Mouse (Mus musculus) limb, embryonic 11.5 days (tissue): ENCODE data around the gene Spata32. TPM values are rescaled to one million over a fixed set of nuclear protein-coding genes. Genes with fewer than 3 reads are reported as not detected.
"Not testable (repeated sequence)": the region's sequence is repeated elsewhere in the genome, so short reads cannot be mapped to it uniquely, and the experiment has no call there.

Experiments used
- ATAC-seq: fragments of 200-750 bp; cut with Nextera tagmentation; 2 replicates; pipeline ENCODE4 v1.8.0; 2017; ENCODE audit warnings: low read depth; ENCODE audit not compliant: insufficient number of reproducible peaks, low FRiP score, low TSS enrichment
- DNase-seq: peaks from one replicate; pipeline ENCODE4 v3.0.0-alpha.2; 2015; ENCODE audit warnings: low spot score
- H3K27ac ChIP-seq: fragments of 300-500 bp; sonication (generic); replicated peaks from 2 replicates; pipeline ENCODE4 v1.5.1; 2014; ENCODE audit warnings: low read depth, mild to moderate bottlenecking, low read length
- H3K27me3 ChIP-seq: fragments of 300-500 bp; sonication (generic); 2 replicates; pipeline ENCODE4 v1.6.1; 2014; ENCODE audit warnings: mild to moderate bottlenecking, low read length, mixed read lengths; ENCODE audit not compliant: control insufficient read depth, insufficient read depth
- H3K36me3 ChIP-seq: fragments of 300-500 bp; sonication (generic); 2 replicates; pipeline ENCODE4 v1.6.1; 2014; ENCODE audit warnings: mild to moderate bottlenecking, low read length, moderate library complexity, mixed read lengths; ENCODE audit not compliant: control insufficient read depth, insufficient read depth
- H3K4me1 ChIP-seq: fragments of 300-500 bp; sonication (generic); 2 replicates; pipeline ENCODE4 v1.6.1; 2014; ENCODE audit warnings: low read length, mixed read lengths; ENCODE audit not compliant: control insufficient read depth, insufficient read depth
- H3K4me2 ChIP-seq: fragments of 300-500 bp; sonication (generic); 2 replicates; pipeline ENCODE4 v1.6.1; 2014; ENCODE audit warnings: low read depth, mild to moderate bottlenecking, moderate library complexity; ENCODE audit not compliant: severe bottlenecking
- H3K4me3 ChIP-seq: fragments of 300-500 bp; sonication (generic); 2 replicates; pipeline ENCODE4 v1.5.1; 2014; ENCODE audit warnings: low read depth, low read length
- H3K9ac ChIP-seq: fragments of 300-500 bp; sonication (generic); 2 replicates; pipeline ENCODE4 v1.6.1; 2014; ENCODE audit warnings: mild to moderate bottlenecking, low read length
- H3K9me3 ChIP-seq: fragments of 300-500 bp; sonication (generic); 2 replicates; pipeline ENCODE4 v1.6.1; 2016; ENCODE audit warnings: low read length; ENCODE audit not compliant: control insufficient read depth
- WGBS: fragments of 180-500 bp; shearing (Covaris S2); extraction: QIAGEN DNeasy Blood & Tissue Kit; methylation state at CpG from one replicate; pipeline ENCODE4 v1.1.7; 2014; 5-methylcytosine and 5-hydroxymethylcytosine counted together
- polyA plus RNA-seq: library from polyadenylated mRNA; unstranded; fragments of >200 nt; fragmentation: Nextera tagmentation; extraction: Ambion mirVana; gene quantifications from 2 replicates; pipeline ENCODE4 v1.2.1, GENCODE M21; 2014

The Spata32 gene
- polyA plus RNA-seq, 1 experiment from 2014 or later: not detected

DNA sequence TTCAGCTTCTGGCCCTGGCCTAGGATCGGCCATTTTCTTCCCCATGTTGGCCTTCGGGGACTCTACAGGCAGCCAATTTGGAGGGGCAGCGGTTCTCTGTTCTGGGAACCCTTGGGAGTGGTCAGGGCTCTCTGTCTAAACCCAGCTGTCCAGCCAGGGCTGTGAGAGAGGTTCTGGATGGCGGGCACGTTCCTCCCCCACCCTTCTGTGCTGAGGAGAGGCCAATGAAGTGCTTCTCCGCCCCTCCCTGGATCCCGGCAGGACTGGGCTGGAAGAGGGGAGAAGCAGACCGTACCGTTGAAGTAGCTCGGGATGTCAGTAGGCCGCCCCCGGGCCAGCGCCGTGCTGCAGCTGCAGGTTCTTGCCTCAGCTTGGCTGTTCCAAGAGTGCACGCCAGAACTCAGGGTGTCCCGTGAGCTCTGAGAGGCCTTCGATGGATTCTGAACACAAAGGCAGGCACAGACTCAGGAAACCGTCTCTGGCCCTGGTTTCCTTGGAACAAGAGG lies 5.8 kb upstream of the Spata32 start:
- Histone ChIP-seq H3K27me3 (no peaks in the 10 kb centered on the region), H3K4me1 (0 out of 2 replicates have a peak, but pooled peaks cover 3% of the 10 kb centered on the region), H3K27ac (no peak overlapping the region), H3K4me3 (no peak overlapping the region), H3K36me3 (no peaks in the 10 kb centered on the region; the same call in 1 of the 2 replicates), H3K9ac (no peak overlapping the region), H3K9me3 (no peaks in the 10 kb centered on the region), H3K4me2 (no peak overlapping the region)
- WGBS: 64% methylated on average over 18 of the region's 18 CpGs
- DNase-seq (no peak), ATAC-seq (no peak)

GRCm38 (mm10) chr11:103223444-103223843 lies 5.2 kb upstream of the Spata32 start:
- Histone ChIP-seq H3K27ac (no peak overlapping the region), H3K9ac (no peak overlapping the region), H3K27me3 (no peaks in the 10 kb centered on the region), H3K9me3 (no peaks in the 10 kb centered on the region), H3K4me1 (peaks cover 5% of the 10 kb centered on the region; the same call in 1 of the 2 replicates), H3K4me2 (no peak overlapping the region), H3K36me3 (no peaks in the 10 kb centered on the region; the same call in 1 of the 2 replicates), H3K4me3 (no peak overlapping the region)
- DNase-seq (no peak), ATAC-seq (no peak)
- 90% methylated on average over 10 of the region's 10 CpGs for WGBS

- ATAC-seq, H3K4me3 ChIP-seq, H3K4me1 ChIP-seq, H3K27me3 ChIP-seq, H3K4me2 ChIP-seq, DNase-seq, H3K36me3 ChIP-seq, H3K27ac ChIP-seq, H3K9me3 ChIP-seq, H3K9ac ChIP-seq: not testable (repeated sequence)
- 87% methylated on average over 4 of the region's 4 CpGs for WGBS
Measured at GRCm38 (mm10) chr11:103222718-103223117, 4.5 kb upstream of the Spata32 start.

DNA sequence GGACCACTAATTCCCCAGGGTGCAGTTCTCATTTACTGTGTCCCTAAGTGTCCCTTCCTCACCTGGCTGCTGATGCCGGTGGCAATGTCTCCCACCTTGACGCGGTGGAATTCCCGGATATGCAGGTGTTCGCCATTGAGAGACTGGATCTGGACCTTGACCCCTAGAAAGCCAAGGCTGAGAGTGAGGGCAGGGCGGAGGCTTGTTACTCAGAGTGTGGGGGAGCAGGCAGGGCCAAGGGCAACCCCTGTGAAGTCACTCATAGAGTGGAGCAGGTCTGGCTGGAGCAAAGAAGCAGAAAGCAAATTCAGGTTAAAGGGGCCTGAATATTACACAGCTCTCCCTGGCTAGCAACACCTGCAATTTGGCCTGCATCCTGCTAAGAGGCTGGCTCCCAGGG lies 3.2 kb upstream of the Spata32 start:
- H3K4me1 ChIP-seq: peaks cover 9% of the 10 kb centered on the region
- ATAC-seq (no peak), DNase-seq (no peak)
- no peak overlapping the region for H3K27ac ChIP-seq
- no peaks in the 10 kb centered on the region; the same call in 1 of the 2 replicates for H3K36me3 ChIP-seq
- 88% methylated on average over 6 of the region's 6 CpGs for WGBS
- H3K9ac ChIP-seq: no peak overlapping the region
- H3K4me3 ChIP-seq: no peak overlapping the region
- no peak overlapping the region for H3K4me2 ChIP-seq
- no peaks in the 10 kb centered on the region for H3K9me3 ChIP-seq
- H3K27me3 ChIP-seq: no peaks in the 10 kb centered on the region

- no peak for ATAC-seq
- Histone ChIP-seq H3K36me3 (no peaks in the 10 kb centered on the region; the same call in 1 of the 2 replicates), H3K9me3 (no peaks in the 10 kb centered on the region), H3K4me2 (no peak overlapping the region), H3K4me3 (no peak overlapping the region), H3K27ac (no peak overlapping the region), H3K27me3 (no peaks in the 10 kb centered on the region), H3K4me1 (peaks cover 6% of the 10 kb centered on the region), H3K9ac (no peak overlapping the region)
- 86% methylated on average over 4 of the region's 4 CpGs for WGBS
- DNase-seq: no peak
Measured at GRCm38 (mm10) chr11:103219995-103220394, 1.8 kb upstream of the Spata32 start.

DNA sequence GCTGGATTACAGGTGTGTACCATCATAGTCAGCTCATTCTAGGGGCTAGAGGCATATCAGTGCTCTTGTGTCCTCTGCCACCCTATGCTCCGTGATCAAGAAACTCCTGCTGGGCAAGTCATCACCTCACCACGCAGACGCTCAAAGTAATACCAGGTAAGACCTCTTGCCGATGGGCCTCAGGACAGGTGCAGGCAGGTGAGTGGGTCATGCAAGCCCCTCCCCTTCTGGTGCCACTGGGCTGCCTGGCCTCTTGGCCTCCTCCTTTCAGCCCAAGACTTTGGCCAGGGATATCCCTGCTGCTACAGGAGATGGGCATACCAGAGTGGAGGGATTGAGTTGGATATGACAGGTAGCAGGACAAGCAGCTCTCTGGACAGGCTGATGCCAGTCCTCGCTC lies 1.0 kb upstream of the Spata32 start:
- Histone ChIP-seq H3K4me1 (peaks cover 6% of the 10 kb centered on the region), H3K36me3 (no peaks in the 10 kb centered on the region; the same call in 1 of the 2 replicates), H3K27me3 (no peaks in the 10 kb centered on the region), H3K27ac (no peak overlapping the region), H3K9ac (no peak overlapping the region), H3K9me3 (no peaks in the 10 kb centered on the region), H3K4me2 (no peak overlapping the region), H3K4me3 (no peak overlapping the region)
- DNase-seq: no peak
- ATAC-seq: no peak
- 82% methylated on average over 5 of the region's 5 CpGs for WGBS

- no peaks in the 10 kb centered on the region for H3K27me3 ChIP-seq
- peak overlapping the region; percentile 89 for H3K4me2 ChIP-seq
- no peaks in the 10 kb centered on the region for H3K9me3 ChIP-seq
- no peaks in the 10 kb centered on the region; the same call in 1 of the 2 replicates for H3K36me3 ChIP-seq
- peaks cover 6% of the 10 kb centered on the region for H3K4me1 ChIP-seq
- H3K9ac ChIP-seq: no peak overlapping the region
- 30% methylated on average over 6 of the region's 6 CpGs for WGBS
- ATAC-seq (no peak), DNase-seq (no peak)
- no peak overlapping the region for H3K27ac ChIP-seq
- H3K4me3 ChIP-seq: peak overlapping the region; percentile 37
Measured at GRCm38 (mm10) chr11:103218517-103218901, 277 bp upstream of the Spata32 start.

DNA sequence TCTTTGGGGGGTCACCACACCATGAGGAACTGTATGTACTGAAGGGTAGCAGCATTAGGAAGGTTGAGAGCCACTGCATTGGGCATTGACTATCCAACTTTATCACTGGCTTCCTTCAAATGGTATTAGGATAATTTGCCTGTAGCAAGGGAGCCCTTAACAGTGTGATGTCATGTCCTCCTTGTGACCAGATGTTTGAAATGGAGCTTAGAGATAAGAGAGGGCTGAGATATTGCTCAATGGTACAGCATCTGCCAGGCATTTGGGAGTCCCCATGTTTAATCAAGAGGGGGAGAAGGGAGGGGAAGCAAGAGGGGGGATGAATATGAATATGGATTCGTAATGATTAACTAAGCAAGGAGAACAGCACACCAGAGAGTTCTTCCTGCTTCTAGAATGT lies 2.9 kb downstream of the Spata32 start:
- H3K27me3 ChIP-seq: no peaks in the 10 kb centered on the region
- no peaks in the 10 kb centered on the region for H3K36me3 ChIP-seq
- 84% methylated on average over 1 of the region's 1 CpGs for WGBS

GRCm38 (mm10) chr11:103213712-103214111 lies 4.5 kb downstream of the Spata32 start:
- no peaks in the 10 kb centered on the region for H3K27me3 ChIP-seq
- 80% methylated on average over 5 of the region's 5 CpGs for WGBS
- no peaks in the 10 kb centered on the region for H3K9me3 ChIP-seq
- no peak overlapping the region for H3K27ac ChIP-seq
- H3K36me3 ChIP-seq: no peaks in the 10 kb centered on the region
- no peak overlapping the region for H3K9ac ChIP-seq
- DNase-seq (no peak), ATAC-seq (no peak)
- H3K4me2 ChIP-seq: no peak overlapping the region
- no peak overlapping the region for H3K4me3 ChIP-seq
- peaks cover 6% of the 10 kb centered on the region for H3K4me1 ChIP-seq

More for the DNA sequence above, 2.9 kb downstream of the Spata32 start:
- peaks cover 6% of the 10 kb centered on the region for H3K4me1 ChIP-seq
- no peak for ATAC-seq
- DNase-seq: no peak
- H3K27ac ChIP-seq: no peak overlapping the region
- no peak overlapping the region for H3K4me3 ChIP-seq
- no peak overlapping the region for H3K4me2 ChIP-seq
- H3K9ac ChIP-seq: no peak overlapping the region
- H3K9me3 ChIP-seq: no peaks in the 10 kb centered on the region
